Mouse (Mus musculus) hematopoietic stem cell, adult 5-6 weeks (primary cell): ENCODE data around the gene Basp1. TPM values are rescaled to one million over a fixed set of nuclear protein-coding genes. Genes with fewer than 3 reads are reported as not detected.
A peak's percentile ranks its signal among the peaks of the same experiment; 100 is the strongest.

Source experiments
- ATAC-seq, 2 experiments: fragments of 125-278 bp in 1 of 2; replicated peaks in 1 of 2; 2 replicates each; pipeline ENCODE4 v1.8.0; 2016 to 2017; ENCODE audit warnings: inconsistent platforms in 2 of 2, mild to moderate bottlenecking in 2 of 2, moderate number of reproducible peaks in 2 of 2, low read depth in 1 of 2, moderate TSS enrichment in 1 of 2; ENCODE audit not compliant: low FRiP score in 2 of 2, poor library complexity in 2 of 2, severe bottlenecking in 2 of 2, insufficient read depth in 1 of 2, low TSS enrichment in 1 of 2
- total RNA-seq: library from RNA; stranded (forward); fragments of 172-1452, 232-1000 nt; gene quantifications from 2 replicates; pipeline ENCODE4 v1.2.3, GENCODE M21; 2017

Gene Basp1
- total RNA-seq, 1 experiment from 2014 or later: 33.2 TPM

DNA sequence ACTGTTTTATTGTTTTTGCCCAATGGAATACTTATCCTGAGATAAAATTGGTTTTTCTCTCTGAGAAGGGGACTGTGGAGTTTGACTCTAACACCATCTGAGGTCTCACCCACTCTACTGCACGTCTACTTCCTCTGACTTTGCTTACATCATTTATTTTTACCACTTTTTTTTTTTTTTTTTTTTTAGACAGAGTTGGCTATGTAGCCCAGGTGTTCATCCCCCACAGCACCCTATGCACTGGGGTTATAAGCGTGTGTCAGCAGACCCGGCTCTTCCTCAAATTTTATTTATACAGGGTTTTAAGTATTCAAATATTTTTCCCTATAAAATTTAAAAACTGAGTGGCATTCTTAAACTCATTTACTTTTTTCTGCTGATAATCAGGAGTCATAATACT, 16.6 kb upstream of the Basp1 start:
- no peak for ATAC-seq

GRCm38 (mm10) chr15:25429007-25429406, 15.4 kb upstream of the Basp1 start:
- ATAC-seq: no peak

GRCm38 (mm10) chr15:25428551-25428950, 15.0 kb upstream of the Basp1 start:
- ATAC-seq: peak; percentile 50 to 68; a peak in 2 of 4 replicates

GRCm38 (mm10) chr15:25420266-25420665, 6.7 kb upstream of the Basp1 start:
- no peak for ATAC-seq

DNA sequence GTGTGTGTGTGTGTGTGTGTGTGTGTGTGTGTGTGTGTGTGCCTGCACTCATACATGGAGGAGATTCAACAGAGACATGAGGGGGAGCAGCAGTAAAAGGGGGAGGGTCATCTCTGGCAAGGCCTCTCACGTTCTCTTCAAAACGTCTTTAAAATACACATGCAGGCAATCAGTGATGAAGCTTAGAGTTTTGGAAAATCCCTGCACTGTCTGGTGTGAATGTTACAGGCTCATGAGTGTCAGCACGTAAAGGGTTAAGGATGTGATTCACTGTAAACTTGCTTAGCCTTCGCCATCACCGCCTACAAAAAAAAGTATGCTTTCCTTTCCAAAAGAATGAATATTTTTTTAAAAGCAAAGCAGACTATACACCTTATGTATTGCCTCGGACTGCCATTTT, 2.8 kb upstream of the Basp1 start:
- ATAC-seq: no peak

GRCm38 (mm10) chr15:25415958-25416357, 2.4 kb upstream of the Basp1 start:
- ATAC-seq: no peak

GRCm38 (mm10) chr15:25414747-25415119, 1.2 kb upstream of the Basp1 start:
- peak; percentile 67 to 74 for ATAC-seq

DNA sequence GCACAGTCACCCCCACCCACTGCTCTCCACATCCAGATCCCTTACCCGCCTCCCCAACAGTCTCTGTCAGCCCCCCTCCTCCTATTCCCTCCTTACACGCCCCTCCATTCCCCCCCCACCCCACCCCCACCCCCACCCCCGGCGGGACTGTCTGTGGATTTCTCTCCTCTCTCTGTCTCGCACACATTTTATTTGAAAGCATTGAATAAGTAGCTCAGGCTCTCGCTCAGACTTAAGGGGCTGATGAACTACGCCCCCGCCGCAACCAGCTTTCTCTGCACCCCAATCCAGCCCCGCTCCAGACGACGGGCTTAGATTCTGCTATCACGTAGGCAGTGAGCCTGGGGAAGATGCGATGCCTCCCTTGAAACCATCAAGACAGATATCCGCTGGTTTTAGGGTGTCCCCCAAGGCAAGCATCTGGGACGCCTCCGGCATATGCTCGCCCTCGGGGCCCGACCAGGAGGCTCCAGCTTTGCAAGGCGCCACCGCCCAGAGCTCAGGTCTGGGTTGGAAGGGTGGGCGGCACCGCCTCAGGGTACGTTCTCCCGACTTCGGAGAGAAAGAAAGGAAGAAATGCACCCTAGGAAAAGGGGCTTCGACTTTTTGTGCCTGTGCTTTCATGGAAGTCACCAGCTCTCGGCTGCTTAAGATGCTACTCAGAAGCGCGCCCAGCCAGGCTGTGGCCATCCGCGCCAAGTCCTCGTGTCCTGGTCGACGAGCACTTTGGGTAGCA, 615 bp upstream of the Basp1 start:
- ATAC-seq: peak; percentile 40 to 49; a peak in 3 of 4 replicates

DNA sequence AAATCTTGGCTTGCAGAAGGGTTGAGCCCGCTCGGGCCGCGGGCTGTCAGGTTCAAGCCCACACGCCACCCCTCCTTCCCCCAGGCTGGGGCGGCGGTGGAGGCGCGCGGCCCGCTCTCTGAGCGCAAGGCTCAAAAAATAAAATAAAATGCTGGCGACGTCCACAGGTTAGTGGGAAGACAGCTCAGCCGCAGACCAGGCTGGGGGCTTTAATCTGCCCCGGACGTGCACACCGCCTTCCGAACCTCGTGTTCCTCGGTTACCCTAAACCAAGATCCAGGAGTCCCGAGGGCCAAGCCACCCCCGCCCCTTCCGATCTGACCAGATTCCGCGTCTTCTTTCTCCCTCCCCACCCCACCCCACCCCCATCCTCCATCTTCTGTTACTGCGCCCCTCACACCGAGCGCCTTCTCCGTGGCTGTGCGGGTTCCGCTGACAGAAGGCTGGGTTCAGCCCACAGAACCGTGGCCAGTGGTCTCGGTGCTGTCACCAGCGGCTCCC, 753 bp downstream of the Basp1 start:
- peak; percentile 18 to 22; a peak in 3 of 4 replicates for ATAC-seq

GRCm38 (mm10) chr15:25412171-25412641, 1.4 kb downstream of the Basp1 start:
- ATAC-seq: peak; percentile 49 to 54

GRCm38 (mm10) chr15:25411461-25411860, 2.1 kb downstream of the Basp1 start:
- ATAC-seq: no peak

GRCm38 (mm10) chr15:25405926-25406325, 7.6 kb downstream of the Basp1 start:
- ATAC-seq: peak; percentile 37 to 48; a peak in 1 of 4 replicates

DNA sequence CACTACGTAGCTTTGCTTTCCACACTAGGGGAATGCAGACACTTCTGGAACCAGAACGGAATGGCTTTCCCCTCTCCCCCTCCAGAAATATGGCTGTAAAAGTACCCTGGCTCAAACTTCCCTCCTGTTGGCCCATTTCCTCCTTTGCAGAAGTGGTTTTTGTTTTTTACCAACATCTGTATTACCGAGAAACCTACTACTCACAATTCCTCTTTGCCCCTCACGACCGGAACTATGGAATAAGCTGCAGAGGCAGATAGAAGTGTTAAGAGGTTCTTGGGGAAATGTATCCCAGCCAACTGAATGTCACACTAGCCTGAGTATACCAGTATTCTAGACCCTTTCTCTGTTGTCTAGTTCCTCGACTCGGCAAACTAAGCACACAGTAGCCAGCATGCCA, 9.7 kb downstream of the Basp1 start:
- peak; percentile 40 to 55 for ATAC-seq

- no peak for ATAC-seq
These were observed 11.6 kb downstream of the Basp1 start for GRCm38 (mm10) chr15:25402001-25402400.

DNA sequence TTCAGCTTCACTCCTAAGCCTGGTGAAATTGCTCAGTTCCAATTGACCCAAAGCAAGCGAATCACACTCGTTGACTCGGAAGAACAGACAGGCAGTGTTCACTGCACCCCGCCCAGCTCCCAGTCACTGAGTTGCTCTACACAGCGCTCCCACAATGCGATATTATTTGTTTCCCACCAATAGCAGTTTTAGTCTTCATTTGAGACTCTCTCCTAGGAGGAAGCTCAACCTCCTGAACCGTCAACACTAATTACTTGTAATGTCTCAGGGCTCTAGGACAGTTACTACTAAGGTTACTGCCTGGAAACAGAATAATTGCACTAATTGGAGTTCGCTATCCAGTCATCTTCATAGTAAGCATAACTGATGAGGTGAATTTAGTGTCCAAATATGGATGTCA, 13.3 kb downstream of the Basp1 start:
- no peak for ATAC-seq

- no peak for ATAC-seq
These were observed 17.5 kb downstream of the Basp1 start for GRCm38 (mm10) chr15:25395912-25396590.

DNA sequence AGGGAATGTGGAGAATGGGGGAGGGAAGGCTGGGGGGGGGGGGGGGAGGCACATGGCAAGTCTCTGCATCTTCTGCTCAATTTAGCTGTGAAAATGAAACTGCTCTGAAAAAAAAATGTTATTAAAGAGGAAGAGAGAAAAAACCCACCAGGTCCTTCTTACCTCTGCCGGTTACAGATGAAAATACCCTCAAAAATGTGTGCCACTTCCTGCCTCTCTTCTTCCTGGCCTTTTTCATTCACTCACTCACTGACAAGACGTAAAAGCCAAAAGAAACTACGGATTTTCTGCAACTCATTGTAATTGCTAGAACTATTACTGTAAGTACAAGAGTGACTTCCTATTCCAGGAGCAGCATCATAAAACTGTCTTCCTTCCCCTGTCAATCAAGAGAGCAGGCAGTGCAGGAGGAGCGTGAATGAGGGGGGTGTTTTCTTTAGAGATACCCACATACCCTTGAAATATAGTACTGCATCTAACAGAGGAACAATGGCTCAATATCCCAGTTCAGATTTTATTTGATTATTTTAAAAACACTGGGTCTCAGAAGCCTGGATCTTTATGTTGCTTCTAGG, 21.0 kb downstream of the Basp1 start:
- ATAC-seq: peak; percentile 75 to 84

GRCm38 (mm10) chr15:25391210-25391609, 22.4 kb downstream of the Basp1 start:
- no peak for ATAC-seq
